Mouse (Mus musculus): ENCODE measurements around the gene Wasf1.
A peak's percentile ranks its signal among the peaks of the same experiment; 100 is the strongest.

Wasf1 gene

DNA sequence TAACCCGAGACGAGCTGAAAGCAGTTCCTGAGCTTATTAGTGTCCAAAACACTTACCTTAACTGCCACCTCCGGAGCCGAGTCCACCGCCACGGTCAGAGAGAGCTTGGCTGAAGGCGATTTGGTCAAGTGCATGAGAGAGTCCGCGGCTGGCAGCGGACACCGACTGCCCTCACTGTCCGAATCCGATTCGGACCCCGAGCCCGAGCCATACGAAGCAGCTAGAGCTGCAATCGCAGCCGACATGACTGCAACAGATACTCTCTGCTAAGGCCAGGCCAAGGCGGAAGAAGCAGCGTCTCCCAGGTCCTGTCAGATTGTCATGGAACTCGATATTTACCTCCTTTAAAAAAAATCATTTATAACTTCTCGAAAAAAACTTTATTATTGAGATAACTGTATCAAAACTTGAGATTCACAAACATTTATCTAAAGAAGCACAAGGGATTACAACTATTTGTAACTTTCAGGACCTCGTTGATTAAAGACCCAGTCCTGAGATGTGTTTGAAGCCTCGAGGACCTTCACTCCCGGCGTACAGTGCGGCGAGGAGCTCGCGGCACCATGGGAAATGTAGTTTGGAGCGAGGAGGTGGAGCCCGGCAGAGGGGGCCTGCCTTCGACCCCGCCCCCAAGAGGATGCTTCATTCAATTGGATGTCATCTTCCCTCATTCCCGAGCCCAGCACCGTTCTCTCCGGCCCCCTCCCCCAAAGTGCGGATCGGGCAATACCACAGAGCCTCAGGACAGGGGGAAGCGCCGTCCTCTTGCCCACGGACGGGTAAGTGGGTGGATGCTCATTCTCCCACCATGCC, at the start of gene Wasf1, which contains the start of gene Cdc40:
TSS of gene Wasf1 (plus strand) at position 645 of the 813 bp plus-strand sequence.
TSS of gene Cdc40 (minus strand) at position 481 of the 813 bp plus-strand sequence.
- peak; percentile 99 for DNase-seq (ENCODE audit: low spot score)

DNA sequence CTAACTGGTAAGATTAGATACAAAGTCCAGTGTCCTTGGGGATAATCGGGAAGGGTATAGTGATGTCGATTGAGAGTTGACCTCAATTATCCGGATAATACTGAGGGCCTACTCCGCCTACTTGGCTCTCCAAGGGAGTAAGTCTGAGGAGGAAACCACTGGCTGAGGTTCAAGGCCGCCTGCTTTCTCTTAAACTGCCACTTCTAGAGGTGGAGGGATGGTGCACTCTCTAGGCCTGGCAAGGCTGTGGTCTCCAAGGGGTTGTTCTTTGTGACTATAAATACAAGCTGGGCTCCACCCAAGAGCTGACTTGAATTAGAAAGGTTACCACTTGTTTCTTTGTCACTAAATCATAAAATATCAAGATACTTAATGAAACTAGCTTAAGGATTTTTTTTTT, 43.2 kb upstream of the Wasf1 start:
- peak; percentile 79 for DNase-seq (ENCODE audit: low spot score)

DNA sequence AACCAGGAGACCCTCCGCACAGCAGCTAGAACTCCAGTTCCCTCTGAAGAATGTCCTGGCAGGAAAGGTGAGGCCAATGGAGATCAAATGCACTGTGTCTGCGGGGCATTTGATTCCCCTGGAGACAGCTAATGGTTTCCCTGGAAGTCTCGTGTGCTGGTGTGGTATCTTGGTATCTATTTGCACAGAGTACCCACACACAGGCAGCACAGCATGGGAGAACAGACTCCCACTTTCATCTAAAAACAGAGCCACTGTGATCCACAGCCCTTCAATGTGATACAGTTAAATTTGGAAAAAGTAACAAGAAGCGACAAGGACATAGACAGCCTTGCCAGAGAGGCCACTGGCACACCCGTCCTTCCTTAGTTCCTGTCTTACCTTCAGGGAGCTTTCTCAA, 39.4 kb upstream of the Wasf1 start:
- no peak for DNase-seq (ENCODE audit: low spot score)

DNA sequence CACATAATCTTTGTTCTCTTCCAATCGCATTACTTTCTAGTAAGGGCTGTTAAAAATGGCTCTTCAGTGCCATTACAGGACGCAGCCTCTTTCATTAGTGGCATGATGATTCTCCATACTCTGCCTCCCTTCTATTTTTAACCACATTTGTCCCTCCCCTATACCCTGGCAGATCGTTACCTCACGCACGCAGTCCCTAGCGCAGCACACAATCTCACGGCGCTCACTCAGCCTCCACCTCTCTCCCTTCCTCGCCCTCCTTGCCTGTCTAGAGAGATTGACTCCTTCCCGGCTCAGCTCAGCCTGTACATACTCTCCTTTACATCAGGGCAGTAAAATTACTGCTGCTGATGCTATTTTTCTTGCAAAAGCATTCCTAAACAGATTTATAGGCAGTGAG, 38.7 kb upstream of the Wasf1 start:
- DNase-seq (ENCODE audit: low spot score), result no peak

DNA sequence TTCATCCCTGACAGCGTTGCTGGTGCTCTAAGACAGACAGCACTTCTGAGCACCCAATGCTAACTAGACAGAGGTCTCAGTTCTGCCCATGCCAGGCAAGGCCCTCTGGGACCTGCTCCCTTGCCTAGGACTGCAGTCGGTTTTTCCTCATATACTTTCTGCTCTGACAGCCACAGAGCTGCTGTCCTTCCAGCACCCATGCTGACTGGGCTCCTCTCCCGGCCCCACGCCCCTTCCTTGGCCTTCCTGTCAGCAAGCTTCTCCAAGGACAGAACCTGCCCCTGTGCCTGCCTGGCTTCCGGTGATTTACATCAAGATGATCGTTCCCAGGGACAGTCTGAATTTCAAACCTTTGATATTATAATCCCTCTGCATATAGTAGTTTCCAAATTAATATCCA, 37.6 kb upstream of the Wasf1 start:
- peak; percentile 58 for DNase-seq (ENCODE audit: low spot score)

DNA sequence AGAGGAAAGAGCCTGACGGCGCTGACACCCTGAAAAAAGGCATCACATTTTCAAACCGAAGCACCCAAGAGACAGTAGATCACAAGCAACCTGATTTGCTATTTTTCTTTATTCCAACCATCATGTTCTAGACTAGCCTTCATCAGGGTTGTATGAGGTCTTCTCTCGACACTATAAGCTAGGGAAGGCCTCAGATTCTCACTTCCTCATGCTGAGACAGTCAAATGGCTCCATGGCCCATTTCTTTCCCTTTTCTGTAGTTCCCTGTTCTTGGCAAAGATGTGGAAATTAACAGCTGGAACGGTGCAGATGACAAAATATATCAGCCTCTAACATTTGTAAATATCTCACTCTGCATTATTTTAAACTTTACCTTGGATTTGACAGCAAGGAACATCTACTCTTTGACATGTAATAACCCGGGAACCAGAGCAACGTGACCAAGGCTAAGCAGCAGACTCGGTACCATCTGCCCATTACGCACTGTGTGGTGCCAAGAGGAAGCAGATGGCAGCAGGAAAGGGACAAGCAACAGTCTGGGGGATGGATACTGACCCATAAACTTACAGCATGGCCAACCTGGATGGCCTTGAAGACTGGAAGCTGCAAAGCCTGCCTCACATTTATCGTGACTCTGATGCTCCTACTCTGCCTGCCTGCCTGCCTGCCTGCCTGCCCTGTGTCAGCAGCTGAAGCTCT, 36.0 kb upstream of the Wasf1 start:
- no peak for DNase-seq (ENCODE audit: low spot score)

DNA sequence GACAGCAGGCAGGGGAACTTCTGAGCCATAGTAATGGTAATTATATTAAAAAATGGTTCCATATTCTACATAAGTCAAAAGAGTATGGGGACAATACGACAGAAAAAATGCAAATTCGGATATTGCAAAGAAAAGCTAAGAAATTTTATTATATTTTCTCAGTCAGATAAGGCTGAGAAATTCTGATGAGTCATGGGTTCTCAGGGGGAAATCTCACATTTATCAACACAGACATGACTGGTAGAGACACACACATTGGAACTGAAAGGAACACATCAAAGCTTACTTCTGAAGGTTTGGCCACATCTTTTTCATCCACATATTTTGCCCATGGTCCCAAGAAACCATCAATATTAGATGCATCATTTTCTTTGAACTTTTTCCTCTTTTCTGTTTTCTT, 32.6 kb upstream of the Wasf1 start:
- no peak for DNase-seq (ENCODE audit: low spot score)

DNA sequence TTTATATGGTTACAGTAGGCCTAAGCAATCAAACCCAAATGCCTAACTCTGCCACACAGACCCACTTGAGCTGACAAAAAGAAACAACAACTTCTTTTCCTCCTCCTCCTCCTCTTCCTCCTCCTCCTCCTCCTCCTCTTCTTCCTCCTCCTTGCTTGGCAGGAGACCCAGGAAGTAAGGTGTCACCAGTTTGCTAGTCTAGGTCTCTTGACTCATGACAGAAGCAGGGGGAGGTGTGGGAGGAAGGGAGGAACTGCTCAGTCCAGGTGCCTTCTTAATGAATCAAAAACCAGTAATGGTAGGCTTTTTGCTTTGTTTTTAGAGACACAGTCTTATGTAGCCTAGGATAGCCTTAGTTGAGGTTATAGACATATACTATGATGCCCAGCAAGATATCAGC, 32.1 kb upstream of the Wasf1 start:
- DNase-seq (ENCODE audit: low spot score), result no peak

DNA sequence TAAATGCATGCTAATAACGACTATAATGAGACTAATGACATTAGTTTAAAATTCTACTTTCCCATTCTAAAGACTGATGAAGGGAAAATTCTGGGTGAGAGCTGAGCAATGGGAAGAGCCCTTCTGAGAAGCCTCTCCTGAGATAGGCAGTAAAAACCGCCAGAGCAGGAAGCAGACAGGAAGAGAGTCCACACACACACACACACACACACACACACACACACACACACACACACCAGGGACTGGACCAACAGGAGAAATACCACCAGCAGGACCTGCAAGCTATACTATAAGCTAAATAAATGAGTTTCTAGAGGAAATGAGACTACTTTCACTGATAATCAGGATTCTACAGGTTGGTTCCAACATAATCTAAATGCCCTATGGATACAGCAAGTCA, 27.7 kb upstream of the Wasf1 start:
- DNase-seq (ENCODE audit: low spot score), result no peak

DNA sequence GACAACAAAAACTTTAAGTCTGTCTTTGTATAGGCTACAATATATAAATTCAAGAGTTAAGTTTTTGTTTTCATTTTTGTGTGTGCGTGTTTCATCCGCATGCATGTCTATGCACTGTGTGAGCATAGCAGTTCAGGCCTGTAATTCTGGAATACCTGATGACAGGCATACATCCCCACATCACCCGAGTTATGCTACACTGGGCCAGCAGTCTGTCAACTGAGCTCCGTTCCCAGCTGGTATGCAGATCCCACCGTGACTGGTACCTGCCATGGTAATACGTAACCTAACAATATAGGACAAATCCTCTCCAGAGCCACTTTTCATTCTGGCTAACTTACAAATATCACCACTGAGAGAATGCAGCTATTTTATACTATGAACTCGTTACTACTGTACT, 26.6 kb upstream of the Wasf1 start:
- DNase-seq (ENCODE audit: low spot score), result no peak

DNA sequence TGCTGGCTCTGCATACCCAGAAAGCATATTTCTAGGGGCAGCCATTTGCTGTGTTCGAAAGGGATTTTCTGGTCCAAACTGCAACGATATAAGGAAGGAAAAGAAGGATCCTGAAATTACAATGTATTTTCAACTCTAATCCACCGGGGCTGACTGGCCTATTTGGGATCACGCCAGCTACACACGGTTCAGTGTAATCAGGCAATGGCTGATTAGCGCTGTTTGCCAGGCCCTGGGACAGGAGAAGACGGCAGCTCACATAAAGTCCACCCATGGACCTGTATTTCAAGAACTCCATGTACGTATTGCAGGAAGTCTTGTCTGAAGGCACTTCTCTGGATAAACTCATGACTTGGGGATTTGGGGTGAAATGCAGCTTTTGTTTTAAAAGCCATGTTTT, 25.7 kb upstream of the Wasf1 start:
- peak; percentile 55 for DNase-seq (ENCODE audit: low spot score)

DNA sequence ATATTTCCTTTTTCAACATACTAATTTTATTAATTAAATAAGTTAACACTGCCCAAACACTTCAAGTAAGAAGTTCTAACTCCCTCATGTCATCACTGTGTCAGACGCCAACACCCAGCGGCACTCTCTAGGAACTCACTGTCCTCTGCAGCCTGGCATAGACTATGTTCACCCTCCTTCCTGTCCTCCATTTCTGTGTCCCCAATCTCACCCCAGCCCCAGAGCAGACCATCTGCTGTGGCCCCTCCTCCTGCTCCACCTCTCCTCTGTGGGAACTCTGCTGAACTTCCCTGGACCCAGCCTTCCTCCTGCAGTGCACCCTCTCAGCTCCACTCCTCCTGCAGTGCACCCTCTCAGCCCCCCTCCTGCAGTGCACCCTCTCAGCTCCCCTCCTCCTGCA, 15.2 kb upstream of the Wasf1 start:
- no peak for DNase-seq (ENCODE audit: low spot score)

DNA sequence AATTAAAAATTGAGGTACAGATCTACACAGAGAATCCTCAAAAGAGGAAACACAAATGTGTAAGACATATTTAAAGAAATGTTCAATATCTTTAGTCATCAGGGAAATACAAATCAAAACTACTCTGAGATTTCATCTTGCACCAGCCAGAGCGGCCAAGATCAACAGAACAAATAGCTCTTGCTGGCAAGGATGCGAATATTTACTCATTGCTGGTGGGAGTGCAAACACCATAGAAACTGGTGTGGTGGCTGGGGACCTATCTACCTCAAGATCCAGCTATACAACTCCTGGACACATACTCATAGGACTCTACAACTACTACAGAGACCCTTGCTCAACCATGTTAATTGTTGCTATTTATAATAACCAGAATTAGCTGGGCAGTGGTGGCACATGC, 12.0 kb upstream of the Wasf1 start:
- no peak for DNase-seq (ENCODE audit: low spot score)

DNA sequence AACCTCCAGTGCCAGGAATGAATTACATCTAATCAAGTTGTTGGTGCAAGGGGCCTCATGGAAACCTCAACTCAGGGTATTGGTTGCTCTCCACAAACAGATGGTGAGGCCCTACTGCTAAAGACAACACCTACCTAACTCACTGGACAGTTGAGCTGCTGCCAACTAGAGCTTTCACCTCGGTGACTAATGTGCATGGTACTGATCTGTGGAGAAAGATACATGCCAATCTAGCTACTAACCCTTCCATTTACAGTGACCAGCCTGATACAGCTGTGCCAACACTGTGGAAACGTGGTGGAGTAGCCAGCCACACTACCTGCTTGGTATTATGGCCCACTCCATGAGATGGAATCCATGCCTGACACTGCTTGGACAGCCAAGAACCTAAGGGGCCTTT, 11.2 kb upstream of the Wasf1 start:
- DNase-seq (ENCODE audit: low spot score), result no peak

DNA sequence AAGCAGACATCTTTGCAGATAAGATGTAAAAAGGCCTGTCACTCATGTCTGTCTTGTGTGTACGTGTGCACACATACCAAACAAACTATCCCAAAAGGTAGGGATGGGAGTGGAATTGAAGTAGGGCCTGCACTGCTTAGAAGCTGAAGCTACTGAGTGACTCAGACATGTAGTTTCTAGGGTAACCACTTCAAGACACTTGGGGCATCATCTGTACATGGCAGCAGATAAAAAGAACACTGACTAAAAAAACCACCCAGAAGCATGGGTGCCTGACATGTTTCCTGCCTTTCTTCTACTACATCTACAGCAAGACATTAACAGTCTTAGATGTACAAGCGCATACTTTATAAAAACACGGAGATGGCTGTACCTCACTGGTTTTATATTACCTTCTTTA, 5.0 kb upstream of the Wasf1 start:
- DNase-seq (ENCODE audit: low spot score), result no peak

DNA sequence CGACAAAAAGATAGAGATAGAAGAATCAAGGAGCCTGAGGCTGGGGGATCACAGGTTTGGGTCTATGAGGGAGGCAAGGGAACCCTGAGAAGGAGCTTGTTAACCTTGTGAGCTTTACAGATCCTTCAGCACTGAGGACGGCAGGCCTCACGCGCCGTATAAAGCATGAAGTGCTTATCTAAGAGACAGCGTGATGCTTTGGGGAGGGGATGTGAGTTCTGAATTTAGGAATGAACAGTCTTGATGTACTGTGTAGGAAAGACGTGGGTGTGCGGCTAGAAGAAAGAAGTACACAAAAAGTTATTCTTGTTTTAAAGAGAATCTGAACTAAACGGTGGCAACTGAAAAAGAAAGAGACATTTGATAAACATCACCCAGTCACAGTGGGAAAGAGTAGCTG, 3.3 kb upstream of the Wasf1 start:
- no peak for DNase-seq (ENCODE audit: low spot score)

DNA sequence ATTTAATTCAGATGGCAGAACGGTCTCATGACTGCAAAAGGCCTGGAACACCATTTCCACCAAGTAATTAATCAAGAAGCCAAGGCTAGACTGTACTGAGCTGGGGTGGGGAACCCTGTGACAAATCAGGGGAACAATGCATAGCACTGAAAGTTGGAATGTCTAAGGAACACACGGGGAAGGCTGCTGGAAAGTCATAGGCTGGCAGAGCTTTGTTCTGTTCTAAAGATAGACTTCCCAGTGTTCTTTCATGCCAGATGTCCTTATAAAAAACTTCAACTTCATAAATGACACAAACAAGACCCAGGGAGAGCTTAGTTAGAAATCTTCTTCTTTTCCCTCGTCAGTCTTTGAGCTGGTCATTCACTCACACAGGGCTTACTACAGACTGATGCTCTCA, 2.0 kb upstream of the Wasf1 start:
- no peak for DNase-seq (ENCODE audit: low spot score)

DNA sequence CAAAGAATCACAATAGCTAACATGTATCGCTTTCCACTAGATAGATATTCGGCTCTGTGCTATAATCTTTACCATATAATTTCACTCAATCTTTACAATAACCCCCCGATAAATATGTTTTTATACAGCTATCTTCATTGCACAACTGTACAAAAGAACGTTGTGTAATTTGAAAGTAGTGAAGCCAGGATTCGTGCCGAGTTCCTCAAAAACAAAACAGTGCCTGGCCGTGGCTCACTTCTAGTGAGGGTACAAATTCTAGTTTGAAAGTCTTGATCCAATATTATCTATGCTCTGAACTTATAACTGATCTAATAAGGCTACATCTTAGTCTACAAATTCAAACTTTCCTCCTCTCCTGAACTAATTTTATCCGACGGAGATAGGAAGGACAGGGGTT, 942 bp upstream of the Wasf1 start:
- no peak for DNase-seq (ENCODE audit: low spot score)

DNA sequence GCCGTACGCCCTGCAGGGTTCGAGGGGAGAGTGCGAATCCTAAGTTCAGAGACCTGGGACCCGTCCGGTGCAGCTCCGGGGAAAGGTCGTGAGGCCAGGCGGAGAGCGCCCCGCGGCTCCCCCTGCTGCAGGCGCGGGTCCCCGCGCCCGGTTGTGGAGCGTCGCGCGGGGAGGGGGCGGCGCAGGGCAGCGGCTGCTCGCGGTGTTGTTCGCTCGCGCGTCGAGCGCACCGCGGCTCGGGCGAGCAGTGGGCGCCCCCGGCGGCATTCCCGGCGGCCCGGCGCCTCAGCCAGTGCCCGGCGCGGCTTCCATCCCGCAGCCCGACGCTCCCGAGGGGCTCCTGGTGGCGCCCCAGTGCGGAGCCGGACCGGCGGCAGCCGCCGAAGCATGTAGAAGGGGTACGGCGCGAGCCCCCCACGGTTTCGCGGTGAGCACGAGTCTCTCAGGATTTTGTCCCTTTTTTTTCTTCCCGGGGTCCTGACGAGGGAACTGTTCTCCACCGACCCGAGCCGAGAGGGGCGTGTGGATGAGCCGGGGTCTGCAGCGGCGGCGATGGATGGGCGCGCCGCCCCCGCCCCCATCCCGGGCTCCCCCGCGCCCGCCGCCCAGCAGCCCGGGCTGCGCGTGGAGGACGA, 486 bp downstream of the Wasf1 start:
- no peak for DNase-seq (ENCODE audit: low spot score)

DNA sequence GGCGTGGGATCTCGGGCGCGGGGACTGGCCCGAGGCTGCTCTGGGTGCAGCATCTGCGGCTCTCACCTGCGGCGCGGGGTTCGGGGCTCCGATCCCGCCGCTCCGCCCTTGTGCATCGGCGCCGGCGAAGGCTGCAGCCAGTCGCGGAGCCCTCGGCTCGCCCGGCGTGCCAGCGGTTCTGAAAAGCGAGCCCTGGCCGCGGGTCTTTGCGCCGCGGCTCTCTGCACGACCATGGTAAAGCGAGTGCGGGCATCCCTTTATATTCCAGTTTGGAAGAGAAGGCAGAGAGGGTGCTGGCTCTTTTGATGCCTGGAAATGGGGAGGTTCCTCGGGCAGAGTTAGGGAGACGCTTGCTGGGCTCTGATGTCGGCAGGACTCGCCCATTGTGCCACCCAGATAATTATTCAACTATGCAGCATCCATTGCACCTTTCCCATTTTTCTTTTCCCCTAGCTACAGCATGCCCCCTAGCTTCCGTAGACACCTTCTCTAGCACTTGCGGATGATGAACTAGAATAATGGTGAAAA, 1.1 kb downstream of the Wasf1 start:
- DNase-seq (ENCODE audit: low spot score), result peak; percentile 60

DNA sequence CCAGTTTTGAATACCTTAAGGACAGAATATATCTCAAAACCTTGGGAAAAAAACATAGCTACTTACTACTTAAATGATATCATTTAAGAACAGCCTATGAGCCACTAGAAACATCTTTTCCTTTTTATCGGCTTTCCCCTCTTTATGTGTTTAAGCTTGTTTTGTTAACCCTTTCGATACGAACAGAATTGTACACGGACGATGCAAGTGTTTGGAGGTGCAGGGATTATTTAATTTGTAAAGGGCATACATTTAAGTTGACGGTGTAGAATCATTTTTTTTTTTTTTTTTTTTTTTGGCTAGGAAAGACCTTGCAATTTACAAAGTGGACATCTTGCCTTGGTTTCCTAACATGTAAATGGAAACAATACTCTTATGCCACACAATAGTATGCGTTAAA, 2.2 kb downstream of the Wasf1 start:
- no peak for DNase-seq (ENCODE audit: low spot score)

DNA sequence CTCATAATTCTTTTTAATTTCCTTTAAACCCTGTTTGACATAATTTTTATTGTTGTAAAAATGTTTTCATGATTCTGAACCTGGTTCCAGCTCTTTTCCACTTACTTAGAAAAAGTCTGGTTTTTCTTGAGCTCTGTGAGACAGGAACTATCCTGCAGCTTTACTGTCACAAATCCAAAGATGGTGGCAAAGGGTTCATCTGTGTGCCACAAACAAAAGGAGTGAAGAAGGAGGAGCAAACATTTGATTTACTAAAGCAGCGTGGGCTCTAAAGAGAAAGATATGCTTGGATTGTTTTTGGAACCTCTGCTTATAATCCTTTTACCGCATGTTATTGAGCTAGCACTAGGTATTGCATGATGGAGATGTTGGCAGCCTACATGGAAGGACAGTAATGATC, 4.0 kb downstream of the Wasf1 start:
- no peak for DNase-seq (ENCODE audit: low spot score)

DNA sequence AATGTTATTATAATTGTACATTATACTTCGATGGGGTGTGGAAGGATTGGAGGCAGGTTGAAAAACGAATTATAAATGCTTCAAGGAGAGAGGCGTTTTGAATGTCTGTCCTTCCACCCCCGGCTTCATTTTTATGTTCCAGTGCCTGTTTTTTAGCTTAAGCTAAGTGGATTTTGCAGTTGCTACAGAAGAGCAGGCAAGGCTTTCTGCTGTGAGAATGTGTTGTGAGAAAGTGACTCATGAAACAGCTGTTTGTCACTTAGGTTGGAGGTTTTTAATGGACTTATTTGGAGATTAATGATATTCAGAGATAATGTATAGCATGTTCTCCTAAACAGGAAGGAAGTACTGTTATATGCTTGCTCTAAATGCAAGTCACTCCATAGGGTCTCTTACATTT, 5.9 kb downstream of the Wasf1 start:
- DNase-seq (ENCODE audit: low spot score), result no peak
